Mouse (Mus musculus): Measurements from ENCODE around the gene Mctp1.

DNA sequence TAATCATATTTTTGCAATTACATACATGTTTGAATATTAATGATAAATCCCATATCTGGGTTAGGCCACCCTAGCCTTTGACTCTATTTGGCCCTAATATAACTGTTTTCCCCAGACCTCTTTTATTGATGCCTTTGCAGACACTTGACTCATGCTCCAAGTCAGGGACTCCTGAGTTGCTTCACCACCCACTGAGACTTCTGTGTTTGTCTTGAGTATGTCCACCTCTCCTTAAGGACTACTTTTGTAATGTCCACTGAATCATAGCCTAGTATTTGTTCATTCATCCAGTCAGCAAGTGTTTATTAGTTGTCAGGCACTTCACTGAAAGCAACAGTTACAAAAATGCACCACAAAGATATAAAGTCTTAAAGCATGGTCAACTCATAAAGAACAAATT, 235.8 kb downstream of the Mctp1 start:
- TF ChIP-seq CTCF (IDR thresholded peaks at IDR 0.05; ENCODE audit: control insufficient read depth, insufficient read depth, low read length) (no peak), POLR2A (IDR thresholded peaks at IDR 0.05; ENCODE audit: borderline replicate concordance, control insufficient read depth, low read depth, low read length) (no peak)
